Mouse (Mus musculus): ENCODE measurements around the gene Dennd1a.

The Dennd1a gene

DNA sequence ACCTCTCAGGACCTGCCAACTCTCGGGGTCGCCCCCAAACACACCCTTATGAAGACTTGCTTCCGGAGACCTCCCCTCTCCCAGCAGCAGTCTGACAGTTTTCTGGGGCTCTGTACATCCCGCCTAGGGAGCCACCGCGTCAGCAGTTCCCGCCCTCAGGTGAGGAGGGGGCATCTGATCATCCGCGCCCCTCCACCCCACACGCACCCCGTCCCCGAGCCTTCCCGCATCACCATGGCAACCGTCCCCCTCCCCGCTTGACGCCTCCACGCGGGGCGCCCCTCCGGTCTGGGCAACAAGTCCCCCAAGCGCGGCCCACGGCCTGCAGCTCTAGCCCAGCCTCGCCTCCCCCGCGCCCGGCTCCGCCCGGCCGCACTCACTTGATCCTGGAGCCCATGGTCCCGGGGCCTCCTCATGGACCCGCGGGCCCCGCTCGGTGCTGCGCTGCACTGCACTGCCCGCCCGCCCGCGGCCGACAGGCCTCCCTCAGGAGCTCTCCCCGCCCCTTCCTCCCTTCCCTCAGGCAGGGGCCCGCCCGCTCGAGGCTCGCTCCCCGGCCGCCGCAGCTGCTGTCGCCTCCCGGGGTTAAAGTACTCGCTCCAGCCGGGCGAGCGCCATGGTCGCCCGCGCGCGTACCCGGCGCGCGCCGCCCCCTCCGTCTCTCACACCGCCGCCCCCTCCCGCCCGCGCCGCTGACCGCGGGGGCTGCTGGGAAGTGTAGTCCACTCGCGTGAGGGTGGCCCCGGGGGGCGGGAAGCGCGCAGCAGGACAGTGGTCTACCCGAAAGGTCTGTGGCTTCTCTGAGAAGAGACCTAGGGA, at the start of gene Dennd1a:
Gene Dennd1a (minus strand): TSS at position 658 of the 819 bp plus-strand sequence.
- DNase-seq: peak; percentile 92 to 93

DNA sequence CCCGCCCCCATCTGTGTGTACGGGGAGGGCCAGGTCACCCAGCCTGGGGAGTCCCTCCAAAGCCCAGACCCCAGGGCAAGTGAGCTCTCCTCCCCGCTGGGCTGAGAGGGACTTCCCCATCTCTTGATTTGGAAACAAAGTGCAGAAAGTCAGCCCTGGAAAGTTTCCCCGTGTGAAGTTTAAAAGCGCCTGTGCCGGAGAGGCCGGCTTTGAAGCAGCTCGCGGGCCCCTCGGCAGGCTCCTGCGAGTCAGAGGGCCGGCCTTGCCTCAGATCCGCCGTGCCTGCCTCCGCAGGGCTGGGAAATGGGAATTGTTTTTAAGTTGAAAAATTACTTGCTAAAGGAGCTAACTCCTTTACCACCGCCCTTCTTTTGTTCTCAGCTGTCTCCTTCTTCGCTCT, 49.4 kb upstream of the Dennd1a start:
- DNase-seq: no peak

DNA sequence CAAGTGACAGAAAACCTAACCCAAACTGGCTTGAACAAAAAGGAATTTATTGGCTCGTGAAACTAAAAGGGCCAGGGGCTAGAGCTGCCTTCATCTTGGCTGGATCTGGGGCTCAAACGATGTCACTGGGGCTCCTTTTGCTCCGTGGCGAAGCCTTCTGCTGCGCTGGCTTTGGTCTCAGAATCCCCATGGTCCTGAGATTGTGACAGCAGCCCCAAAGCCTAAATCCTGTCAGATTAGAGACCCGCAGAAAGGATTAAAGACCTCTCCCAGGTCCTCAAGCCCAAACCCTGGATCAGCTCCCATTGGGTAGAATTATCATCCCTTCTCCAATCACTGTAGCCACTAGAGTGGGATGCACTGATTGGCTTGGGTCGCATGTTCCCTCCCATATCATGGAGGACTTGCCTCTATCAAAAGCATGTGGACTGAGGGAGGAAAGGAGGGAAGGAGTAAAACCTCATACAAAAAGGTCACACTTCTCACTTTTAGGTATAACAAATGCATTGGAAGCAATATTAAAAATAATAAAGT, 46.5 kb upstream of the Dennd1a start:
- no peak for DNase-seq

DNA sequence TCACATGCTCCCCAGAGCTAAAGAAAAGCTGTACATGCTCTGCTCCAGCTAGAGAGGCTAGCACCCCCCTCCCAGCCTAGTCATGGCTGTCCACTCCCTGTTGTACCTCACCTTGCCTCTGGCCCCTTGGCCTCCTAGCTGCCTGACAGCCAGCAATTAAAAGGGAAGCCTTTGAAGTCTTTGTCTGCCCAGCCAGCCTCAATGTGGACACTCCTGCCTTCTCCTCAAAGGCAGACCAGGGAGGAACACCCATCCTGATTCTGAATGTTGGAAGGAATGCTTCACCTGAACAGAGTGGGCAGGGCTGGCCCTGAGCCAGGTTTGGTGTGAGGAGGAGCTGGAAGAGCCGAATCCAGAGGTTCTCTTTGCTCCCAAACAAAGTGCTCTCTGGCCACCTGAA, 39.5 kb upstream of the Dennd1a start:
- no peak for DNase-seq

DNA sequence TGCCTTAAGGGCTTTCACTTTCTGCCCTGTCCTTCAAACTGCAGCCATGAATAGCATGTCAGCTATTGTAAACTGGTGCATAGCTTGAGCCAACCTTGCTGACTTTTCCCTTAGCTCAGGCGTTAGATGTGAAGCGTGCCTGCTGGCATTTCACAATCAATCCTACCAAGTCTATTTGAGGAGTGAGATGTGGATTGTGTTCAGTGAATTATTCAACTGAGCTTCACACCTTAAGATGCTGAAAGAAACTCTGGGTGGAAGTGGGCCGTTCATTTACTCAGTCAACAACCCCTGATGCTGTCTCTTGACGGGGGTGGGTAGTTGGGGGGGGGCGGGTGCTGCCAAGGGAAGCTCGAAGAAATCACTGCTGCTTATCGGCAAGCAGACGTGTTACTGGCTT, 36.2 kb upstream of the Dennd1a start:
- DNase-seq: no peak

DNA sequence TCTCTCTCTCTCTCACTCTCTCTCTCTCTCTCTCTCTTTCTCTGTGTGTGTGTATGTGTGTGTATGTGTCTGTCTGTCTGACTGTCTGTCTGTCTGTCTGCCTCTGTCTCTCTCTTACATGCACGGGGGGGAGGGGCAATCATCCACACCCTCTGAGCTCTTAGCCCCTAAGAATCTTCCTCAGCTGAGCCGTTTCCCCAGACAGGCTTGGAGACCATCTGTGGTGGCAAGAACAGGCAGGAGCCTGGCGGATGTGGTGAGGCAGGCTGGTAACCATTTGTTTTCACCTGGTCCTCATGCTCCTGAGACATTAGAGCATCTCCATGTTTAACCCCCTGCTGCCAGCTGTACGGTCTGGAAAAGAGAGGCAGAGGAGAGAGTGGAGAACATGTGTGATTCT, 33.7 kb upstream of the Dennd1a start:
- DNase-seq: no peak

DNA sequence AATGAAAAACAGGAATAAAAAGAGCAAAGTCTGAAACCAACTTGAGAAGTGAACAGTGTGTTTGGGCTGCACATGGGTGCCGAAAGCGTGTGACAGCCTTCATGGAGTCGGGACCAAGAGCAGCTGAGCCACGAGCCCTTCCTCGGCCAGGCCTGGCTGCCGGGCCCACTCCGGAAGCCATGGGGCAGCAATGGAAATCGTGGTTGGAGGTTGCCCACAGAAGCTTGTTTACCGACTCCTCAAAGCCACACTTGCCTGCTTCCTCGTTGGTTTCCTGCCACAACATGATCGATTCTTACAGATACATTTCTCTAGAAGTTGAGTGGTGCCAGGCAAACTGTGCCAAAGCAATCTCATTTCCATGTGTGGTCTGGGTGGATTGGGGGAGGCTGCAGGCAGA, 31.9 kb upstream of the Dennd1a start:
- DNase-seq: no peak

DNA sequence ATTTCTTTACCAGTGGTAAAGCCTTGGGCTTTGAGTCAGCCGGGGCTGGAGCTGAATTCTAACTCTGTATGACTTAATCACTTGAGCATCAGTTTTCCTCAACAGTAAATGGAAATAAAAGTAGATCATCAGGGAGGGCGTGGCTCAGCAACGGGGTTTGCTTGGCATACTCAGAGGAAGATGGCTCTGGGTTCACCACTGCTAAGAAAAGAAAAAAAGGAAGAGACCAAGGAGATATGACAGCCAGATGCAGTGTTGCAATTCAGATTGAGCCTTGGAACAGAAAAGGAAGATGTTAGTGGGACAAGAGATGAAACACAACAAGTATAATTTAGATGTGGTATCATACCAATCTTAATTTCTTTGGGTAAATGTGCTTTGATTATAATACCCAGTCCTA, 26.2 kb upstream of the Dennd1a start:
- no peak for DNase-seq

DNA sequence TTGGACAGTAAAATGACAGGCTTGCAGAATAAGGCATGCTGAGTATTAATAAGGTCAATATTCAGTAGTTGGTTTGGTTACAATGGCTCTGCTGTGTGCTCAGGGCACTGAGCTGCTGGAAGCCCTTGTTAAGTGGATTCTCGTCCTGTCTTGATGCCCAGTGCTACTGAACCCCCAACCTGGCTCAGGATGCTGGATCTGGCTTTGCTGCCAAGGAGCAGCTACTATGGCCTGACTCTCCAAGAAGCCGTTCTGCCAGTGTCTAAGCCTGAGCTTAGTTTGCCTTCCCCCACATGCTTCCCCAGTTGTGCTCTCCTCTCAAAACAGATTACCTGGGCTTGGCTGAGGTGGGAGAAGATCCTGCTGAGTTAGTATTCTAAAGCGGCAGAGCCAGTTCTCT, 25.7 kb upstream of the Dennd1a start:
- no peak for DNase-seq

DNA sequence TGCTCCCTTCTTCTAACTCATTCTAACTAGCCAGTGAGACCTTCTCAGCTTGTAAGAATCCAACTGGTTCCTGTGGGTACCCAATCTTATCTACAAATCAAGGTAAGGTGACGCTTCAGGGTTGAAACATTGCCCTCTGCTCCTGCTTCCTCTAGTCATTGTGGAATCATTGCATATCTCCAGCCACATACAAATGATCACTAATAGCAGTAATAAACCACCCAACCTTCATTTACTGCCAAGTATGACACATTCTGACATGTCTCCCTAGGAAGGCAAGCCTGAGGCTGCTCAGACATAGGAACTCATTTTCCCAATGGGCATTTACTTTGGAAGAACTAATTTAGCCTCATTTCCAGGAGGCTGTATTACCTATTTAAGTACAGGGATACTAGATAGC, 18.0 kb upstream of the Dennd1a start:
- DNase-seq: no peak

DNA sequence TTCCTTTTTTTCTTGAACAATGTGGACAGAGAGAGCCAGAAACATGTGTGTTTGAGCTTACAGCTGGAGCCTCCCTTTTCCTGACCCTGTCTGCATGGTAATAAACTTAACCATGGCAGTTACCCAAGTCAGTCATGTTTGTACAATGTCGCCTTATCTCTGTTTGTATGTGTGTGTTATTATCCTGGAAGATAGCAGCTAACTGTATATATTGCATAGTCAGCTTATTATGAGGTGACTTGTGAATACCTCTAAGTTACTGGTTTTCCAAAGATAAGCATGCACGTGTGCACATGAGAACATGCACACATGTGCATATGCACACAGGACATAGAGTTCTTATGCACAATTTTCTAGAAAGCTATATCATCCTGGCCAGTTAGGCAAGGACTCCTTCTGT, 13.8 kb upstream of the Dennd1a start:
- no peak for DNase-seq

DNA sequence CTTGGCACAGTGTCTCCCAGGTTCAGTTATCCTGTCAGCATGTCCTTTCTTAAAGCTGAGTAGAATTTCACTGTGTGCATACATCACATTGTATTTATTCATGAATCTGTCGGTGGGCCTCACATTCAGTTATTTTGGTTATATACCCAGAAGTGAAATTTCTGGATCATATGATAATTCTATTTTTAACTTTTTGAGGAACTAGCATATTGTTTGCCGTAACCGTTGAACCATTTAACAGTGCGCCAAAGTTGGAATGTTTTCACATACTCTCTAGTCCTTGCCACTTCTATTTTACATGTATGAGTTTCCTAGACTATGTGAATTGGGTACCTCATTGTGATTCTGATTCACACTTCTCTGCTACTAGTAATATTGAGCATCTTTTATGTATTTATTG, 8.7 kb upstream of the Dennd1a start:
- no peak for DNase-seq

DNA sequence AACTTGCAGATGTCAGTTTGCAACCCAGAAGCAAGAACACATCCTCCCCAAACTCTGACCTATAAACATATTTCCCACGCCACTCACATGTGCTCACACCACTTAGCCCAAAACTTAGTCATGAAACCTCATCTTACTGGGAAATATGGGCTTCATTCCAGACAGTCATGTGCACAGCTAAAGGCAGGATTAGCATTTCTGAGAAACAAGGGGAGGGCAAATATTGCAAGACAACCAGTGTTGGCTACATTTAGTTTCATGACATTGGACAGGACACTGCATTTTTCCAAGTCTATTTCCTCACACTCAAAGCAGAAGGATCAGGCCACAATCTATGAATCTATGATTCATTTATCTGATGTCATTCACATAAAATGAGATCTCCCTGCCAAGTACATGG, 4.3 kb upstream of the Dennd1a start:
- DNase-seq: no peak

DNA sequence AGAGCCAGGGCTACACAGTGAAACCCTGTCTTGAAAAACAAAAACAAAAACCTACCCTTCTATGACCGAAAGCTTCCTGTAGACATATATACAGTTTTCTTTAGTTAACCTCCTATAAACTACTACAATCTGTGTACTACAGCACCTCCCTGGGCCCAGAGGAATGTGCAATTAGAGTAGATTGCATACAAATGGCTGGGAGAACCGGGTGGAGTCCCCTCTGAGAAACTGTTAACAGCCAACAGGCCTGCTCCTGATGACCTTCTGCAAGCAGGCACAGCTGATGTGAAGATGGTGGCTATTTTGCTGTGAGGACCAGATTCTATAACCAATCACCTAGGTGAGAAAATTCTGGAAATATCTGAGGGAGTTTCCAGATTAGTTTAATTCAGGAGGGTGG, 1.0 kb upstream of the Dennd1a start:
- DNase-seq: no peak

DNA sequence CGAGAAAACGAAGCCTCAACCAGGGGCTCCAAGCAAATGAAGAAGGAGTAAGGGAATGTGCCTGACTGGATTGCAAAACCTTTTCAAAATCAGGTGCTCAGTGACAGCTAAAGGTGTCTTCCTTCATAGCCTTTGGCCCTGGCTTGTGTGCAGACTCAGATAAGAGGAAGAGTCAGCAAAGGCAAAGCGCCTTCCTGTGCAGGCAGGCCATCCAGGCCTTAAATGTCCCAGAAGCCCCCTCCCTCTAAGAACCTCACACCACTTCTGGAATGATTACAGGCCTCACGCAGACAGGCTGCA, 807 bp downstream of the Dennd1a start:
- peak in 1 of 2 experiments; percentile 16 for DNase-seq

DNA sequence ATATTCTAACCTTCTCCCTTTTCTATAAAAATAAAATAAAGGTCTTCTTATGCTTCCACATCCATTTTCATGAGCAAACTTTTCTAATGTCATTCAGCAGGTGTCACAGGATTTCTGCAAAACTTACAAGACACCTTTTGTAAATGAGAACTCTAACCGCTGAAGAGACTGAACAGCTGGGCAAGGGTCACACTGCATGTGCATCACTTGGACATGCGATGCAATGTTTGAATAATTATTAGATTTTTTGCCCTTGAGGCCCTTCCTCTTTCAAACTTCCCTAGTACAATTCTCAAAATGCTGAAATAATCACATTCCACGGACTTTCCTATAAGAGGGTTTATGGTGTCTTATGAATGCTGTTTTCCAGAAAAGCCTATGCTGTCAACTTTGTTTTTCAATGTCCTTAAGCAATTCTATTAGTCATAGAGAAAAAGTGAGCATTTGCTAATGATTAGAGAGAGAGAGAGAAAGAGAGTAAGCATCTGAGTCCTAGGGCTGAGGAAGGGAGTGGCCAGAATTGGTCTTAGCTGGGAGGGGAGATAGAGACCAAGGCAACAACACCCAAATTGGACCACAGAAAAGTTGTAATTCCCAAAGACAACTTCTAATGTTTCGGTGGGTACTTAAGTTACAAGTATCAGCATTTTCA, 1.3 kb downstream of the Dennd1a start:
- peak; percentile 33 to 37 for DNase-seq

DNA sequence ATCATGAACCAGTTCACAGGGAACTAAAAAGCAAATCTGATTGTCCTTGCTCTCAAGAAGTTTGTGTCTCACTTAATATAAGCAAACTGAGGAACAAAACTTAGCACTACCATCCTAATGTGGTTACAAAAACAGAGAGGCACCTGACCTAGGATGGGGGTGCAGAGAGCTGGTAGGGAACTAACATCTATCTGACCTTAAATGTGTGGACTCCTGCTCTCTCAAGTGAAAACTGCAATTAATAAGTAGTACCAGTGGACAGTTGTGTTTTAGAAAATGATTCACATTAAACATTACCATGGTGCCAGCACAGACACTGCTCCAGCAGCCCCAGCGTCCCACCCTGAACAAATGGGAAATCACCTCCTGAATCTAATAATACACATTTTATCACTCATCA, 3.2 kb downstream of the Dennd1a start:
- DNase-seq: peak; percentile 39 to 54

DNA sequence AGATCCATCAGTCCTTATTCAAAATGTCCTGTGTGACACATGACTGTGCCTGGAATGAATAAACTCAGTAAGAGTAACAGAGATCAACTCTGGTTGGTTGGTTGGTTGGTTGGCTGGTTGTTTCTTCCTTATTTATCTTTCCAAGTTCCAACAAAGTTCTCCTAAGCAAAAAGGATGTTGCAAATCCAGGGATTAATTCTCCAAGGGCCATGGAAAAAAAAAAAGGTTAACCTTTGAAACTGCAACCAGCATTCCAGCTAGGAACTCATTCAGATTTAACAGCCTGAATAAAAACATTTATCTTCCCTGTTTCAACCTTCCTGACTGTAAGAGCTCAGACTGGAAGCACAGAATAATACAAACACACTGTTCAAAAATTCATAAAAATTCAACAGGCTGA, 6.8 kb downstream of the Dennd1a start:
- peak in 1 of 2 experiments; percentile 44 for DNase-seq

DNA sequence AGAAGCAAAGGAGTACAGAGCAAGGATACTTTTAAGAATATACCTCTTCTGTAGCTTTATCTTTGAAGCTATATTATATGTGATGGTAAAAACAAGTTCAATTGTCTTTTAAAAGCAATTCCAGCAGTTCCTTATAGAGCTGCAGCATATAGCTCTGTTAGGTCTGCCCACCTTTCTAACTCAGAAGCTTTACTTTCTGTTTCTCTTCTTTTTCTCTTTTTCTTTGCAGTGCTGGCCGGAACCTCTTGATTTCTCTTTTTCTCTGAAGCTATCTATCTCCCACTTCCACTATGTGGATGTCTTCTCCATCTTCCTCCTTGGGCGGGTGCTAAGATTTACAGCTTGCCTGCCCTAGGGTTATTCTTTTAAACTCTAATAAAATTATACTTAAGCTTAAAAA, 12.2 kb downstream of the Dennd1a start:
- no peak for DNase-seq

DNA sequence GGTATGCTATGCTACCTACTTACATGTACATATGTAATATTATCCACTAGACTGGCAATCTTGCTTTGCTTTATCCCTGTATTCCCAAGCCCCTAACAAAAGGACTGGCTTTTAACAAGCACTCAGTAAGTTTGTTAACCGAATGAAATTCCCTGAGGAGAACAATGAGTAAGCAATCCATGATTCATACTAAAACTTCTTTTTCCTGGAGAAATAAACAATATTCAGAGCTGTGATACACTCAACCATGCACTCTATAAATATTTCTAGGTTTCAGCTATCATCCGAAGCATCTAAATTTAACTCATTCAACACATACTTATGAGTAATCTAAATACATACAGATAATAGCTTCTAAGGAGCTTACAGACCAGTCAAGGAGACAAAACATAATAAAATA, 23.5 kb downstream of the Dennd1a start:
- DNase-seq: no peak

DNA sequence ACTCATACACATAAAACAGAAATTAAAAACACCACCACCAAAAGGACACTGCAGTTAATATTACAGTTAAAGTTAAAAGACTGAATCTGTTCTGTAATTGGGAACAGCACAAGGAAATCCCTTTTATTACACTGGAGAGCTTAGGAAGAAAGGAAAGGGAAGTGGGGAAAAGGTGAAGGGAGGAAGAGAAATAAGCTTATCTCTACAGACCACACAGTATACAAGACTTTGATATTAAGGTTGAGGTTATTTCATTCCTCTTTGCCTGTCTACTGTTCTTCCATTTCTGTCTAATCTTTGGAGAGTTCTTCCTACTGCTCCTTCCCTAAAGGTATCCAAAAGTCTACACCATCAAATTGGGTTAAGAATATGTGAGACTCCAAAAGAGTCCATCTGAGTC, 28.1 kb downstream of the Dennd1a start:
- DNase-seq: no peak

DNA sequence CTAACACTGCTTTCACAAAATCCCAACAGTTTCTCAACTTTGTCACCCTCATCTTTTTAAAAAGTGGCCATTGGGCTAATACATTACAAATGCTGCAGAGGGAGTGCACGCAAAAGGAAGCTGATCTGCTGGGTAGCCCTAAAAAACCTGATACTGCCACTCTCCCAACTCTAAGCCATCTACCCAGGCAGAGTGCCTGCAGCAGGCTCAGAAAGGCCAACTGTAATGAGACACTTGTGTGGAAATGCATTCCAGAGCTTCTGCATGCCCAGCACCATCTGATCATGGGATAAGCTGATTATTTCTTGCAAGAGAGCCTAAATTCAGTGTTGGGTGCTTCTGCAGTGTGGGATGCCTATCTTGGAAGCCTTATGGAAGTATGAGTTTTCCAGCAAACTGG, 49.6 kb downstream of the Dennd1a start:
- no peak for DNase-seq

DNA sequence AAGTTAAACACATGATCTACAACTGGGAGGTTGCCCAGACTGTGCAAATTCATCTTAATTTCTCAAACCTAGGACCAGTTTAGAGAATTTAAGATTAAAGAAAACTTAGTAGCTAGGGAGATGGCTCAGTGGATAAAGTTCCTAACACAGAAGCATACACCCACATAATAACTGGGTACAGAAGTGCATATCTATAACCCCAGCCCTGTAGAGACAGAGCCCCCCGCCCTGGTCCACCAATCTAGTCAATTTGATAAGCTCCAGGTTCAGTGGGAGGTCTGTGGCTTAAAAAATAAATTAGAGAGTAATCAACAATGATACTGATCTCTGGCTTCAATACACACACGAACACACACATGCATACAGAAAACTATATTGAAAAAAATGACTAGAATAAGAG, 51.6 kb downstream of the Dennd1a start:
- DNase-seq: no peak

DNA sequence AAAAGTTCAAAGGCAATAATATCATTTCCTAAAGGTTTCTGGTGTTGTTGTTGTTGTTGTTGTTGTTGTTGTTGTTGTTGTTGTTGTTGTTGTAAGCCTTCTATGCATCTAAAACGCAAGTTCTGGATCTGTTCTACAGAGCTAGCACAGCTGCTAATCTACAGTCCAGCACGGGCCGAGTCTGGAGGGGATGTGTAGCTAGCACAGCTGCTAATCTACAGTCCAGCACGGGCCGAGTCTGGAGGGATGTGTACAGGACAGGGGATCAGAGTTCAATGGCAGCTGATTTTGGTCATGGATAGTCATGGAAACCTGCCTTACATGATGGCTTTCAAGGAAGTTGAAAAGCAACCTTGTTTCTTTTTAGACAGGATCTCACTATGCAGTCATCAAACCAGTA, 57.3 kb downstream of the Dennd1a start:
- no peak for DNase-seq

DNA sequence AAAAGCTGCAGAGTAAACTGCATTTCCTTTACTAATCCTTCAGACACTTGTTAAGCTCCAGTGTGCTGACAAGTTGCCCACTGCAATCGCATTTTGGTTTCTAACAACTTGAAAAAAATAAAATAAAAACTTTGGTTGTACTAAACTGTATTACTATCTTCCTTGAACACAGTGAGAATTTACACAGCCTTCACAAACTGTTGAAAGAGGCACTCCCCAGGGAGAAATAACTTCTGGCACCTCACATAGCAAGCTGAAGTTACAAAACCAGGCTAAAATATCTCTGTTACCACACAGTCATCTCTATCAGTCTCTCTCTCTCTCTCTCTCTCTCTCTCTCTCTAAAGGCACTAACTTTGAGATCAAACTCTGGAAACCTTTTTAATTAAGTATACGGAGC, 63.4 kb downstream of the Dennd1a start:
- no peak for DNase-seq
